Mouse (Mus musculus) cerebral cortex, adult 2 months (tissue): ENCODE results near the gene Gm20903.

ENCODE experiments used
- WGBS: fragments of 180-500 bp; shearing (Covaris S2); methylation state at CpG from one replicate; pipeline ENCODE4 v1.1.7; 2018; 5-methylcytosine and 5-hydroxymethylcytosine counted together

Gm20903 gene

DNA sequence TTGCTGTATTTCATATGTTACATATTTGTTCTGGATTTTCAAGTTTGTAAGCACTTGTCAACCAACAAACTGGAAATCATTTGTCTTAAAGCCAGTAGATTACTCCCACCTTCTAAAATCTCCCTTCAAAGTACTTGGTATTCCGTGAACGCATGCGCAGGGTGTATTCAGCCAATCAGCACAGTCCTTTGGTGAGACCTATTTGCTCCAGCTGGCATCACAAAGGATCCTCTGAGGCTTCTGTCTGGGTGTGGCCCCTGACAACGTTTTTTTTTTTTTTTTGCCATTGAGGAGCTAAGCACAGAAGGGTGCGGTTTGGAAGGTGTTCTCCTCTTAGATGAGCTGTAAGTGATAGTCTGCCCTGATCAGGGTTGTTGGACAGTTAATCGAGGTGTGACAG is at the start of gene Gm20903:
TSS of gene Gm20903 (plus strand) at position 301 of the 400 bp plus-strand sequence.
- WGBS: 80% methylated on average over 1 of the region's 6 CpGs
